Mouse (Mus musculus) heart, adult 2 months (tissue): ENCODE data around the gene Pex7. TPM values are rescaled to one million over a fixed set of nuclear protein-coding genes. Genes with fewer than 3 reads are reported as not detected.

Source experiments
- DNase-seq, 2 experiments: peaks; one replicate each; pipeline ENCODE4 v3.0.0; 2021
- H3K27ac ChIP-seq: fragments of 200-600 bp; 2 replicates; pipeline ENCODE4 v1.8.1; 2022
- H3K27me3 ChIP-seq: fragments of 200-500 bp; 2 replicates; pipeline ENCODE4 v1.6.1; 2012; ENCODE audit warnings: mild to moderate bottlenecking, low read length, inconsistent platforms, mixed read lengths; ENCODE audit not compliant: control insufficient read depth, insufficient read depth
- H3K36me3 ChIP-seq: fragments of 200-500 bp; 2 replicates; pipeline ENCODE4 v1.6.1; 2012; ENCODE audit warnings: low read length, inconsistent platforms; ENCODE audit not compliant: control insufficient read depth, insufficient read depth
- H3K4me1 ChIP-seq: fragments of 200-500 bp; 2 replicates; pipeline ENCODE4 v1.6.1; 2011; ENCODE audit warnings: low read length; ENCODE audit not compliant: control insufficient read depth, insufficient read depth
- H3K4me3 ChIP-seq: fragments of 200-600 bp; 2 replicates; pipeline ENCODE4 v1.8.1; 2022
- H3K79me2 ChIP-seq: fragments of 200-500 bp; replicated peaks from 2 replicates; pipeline ENCODE4 v1.6.1; 2012; ENCODE audit warnings: mild to moderate bottlenecking, inconsistent platforms, low read length, moderate library complexity, mixed read lengths; ENCODE audit not compliant: control insufficient read depth, insufficient read depth
- H3K9ac ChIP-seq: fragments of 200-500 bp; 2 replicates; pipeline ENCODE4 v1.6.1; 2012; ENCODE audit warnings: low read depth, mild to moderate bottlenecking, control low read depth, inconsistent platforms, low read length, mixed read lengths
- CTCF ChIP-seq: fragments of 200-600 bp; IDR thresholded peaks from 2 replicates; pipeline ENCODE4 v1.8.1; 2022; ENCODE audit warnings: antibody characterized with exemption, mild to moderate bottlenecking, moderate library complexity
- EP300 ChIP-seq: fragments of 200-500 bp; IDR thresholded peaks from 2 replicates; pipeline ENCODE4 v1.6.1; 2011; ENCODE audit warnings: low read depth, low read length, control low read depth; ENCODE audit not compliant: insufficient read depth
- POLR2A ChIP-seq: fragments of 200-500 bp; IDR thresholded peaks from 2 replicates; pipeline ENCODE4 v1.6.1; 2011; ENCODE audit warnings: mild to moderate bottlenecking, low read depth, low read length, control low read depth; ENCODE audit not compliant: insufficient read depth
- WGBS: fragments of 180-500 bp; shearing (Covaris S2); methylation state at CpG from one replicate; pipeline ENCODE4 v1.1.7; 2018; 5-methylcytosine and 5-hydroxymethylcytosine counted together
- intact Hi-C: fragments of 180-260 bp; cut with DNase I; formaldehyde crosslinking; loops from one replicate; pipeline ENCODE4 v1.15.1; 2025
- polyA plus RNA-seq: library from polyadenylated mRNA; depleted of rRNA; stranded (reverse); fragments of >200 nt; gene quantifications from 2 replicates; pipeline ENCODE4 v1.2.3, GENCODE M21; 2012; rRNA removed
- total RNA-seq, 2 experiments: library from RNA; stranded (reverse); gene quantifications; 2 replicates each; pipeline ENCODE4 v1.2.3; 2021

The Pex7 gene
- total and polyA plus RNA-seq, 3 experiments = 32.5 to 37.6 (median 32.8) TPM

- no peaks in the 10 kb centered on the region for H3K4me1 ChIP-seq
- 69% methylated on average over 7 of the region's 7 CpGs for WGBS
- no peak for TF ChIP-seq EP300
- no peak for TF ChIP-seq CTCF
- no peak for TF ChIP-seq POLR2A
- no peak overlapping the region for H3K9ac ChIP-seq
- H3K36me3 ChIP-seq = no peaks in the 10 kb centered on the region
- no peak overlapping the region for H3K4me3 ChIP-seq
- H3K27ac ChIP-seq = no peak overlapping the region
- no peaks in the 10 kb centered on the region for H3K79me2 ChIP-seq
- 0 out of 2 replicates have a peak, but pooled peaks cover 1% of the 10 kb centered on the region for H3K27me3 ChIP-seq
- intact Hi-C loops = no loop called here
- no peak for DNase-seq
Observed at GRCm38 (mm10) chr10:19804763-19805162, 102.7 kb downstream of the Pex7 start.

Other genes with a start within 250 kb of the Pex7 start
- gene Il20ra, start 195.1 kb downstream of the Pex7 start, total RNA-seq = not detected
- not detected in 2 replicates for gene Il20ra, start 195.1 kb downstream of the Pex7 start, polyA plus RNA-seq
- gene Slc35d3, start 56.2 kb downstream of the Pex7 start, total RNA-seq = not detected
- gene Slc35d3, start 56.2 kb downstream of the Pex7 start, polyA plus RNA-seq = 0.06 and 0.14 TPM in 2 replicates
- gene Map3k5, start 26.8 kb upstream of the Pex7 start, total RNA-seq = 10 to 100 TPM; 42.6 to 45.3 TPM
- 7.6 and 11.9 TPM in 2 replicates for gene Map3k5, start 26.8 kb upstream of the Pex7 start, polyA plus RNA-seq
- gene Map7, start 240.8 kb upstream of the Pex7 start, total RNA-seq = 10 to 100 TPM; 17.9 to 19.3 TPM
- gene Map7, start 240.8 kb upstream of the Pex7 start, polyA plus RNA-seq = 5.8 and 6.6 TPM in 2 replicates